Mouse (Mus musculus) heart, postnatal 0 days (tissue): ENCODE data around the gene Col4a1. TPM values are rescaled to one million over a fixed set of nuclear protein-coding genes. Genes with fewer than 3 reads are reported as not detected.

ENCODE experiments used
- ATAC-seq: fragments of 200-750 bp; cut with Nextera tagmentation; 2 replicates; pipeline ENCODE4 v1.8.0; 2017; ENCODE audit warnings: low read depth, moderate number of reproducible peaks, moderate library complexity; ENCODE audit not compliant: insufficient read depth
- DNase-seq: peaks from one replicate; pipeline ENCODE4 v3.0.0-alpha.2; 2016; ENCODE audit warnings: low spot score
- H3K27ac ChIP-seq: fragments of 300-500 bp; sonication (generic); 2 replicates; pipeline ENCODE4 v1.5.1; 2014; ENCODE audit warnings: low read depth, mild to moderate bottlenecking
- H3K27me3 ChIP-seq: fragments of 300-500 bp; sonication (generic); 2 replicates; pipeline ENCODE4 v1.6.1; 2014; ENCODE audit warnings: low read length, mixed read lengths; ENCODE audit not compliant: control insufficient read depth, insufficient read depth
- H3K36me3 ChIP-seq: fragments of 300-500 bp; sonication (generic); replicated peaks from 2 replicates; pipeline ENCODE4 v1.6.1; 2014; ENCODE audit warnings: low read length, mixed read lengths; ENCODE audit not compliant: control insufficient read depth, insufficient read depth
- H3K4me1 ChIP-seq: fragments of 300-500 bp; sonication (generic); 2 replicates; pipeline ENCODE4 v1.6.1; 2014; ENCODE audit warnings: antibody characterized with exemption; ENCODE audit not compliant: control insufficient read depth, insufficient read depth
- H3K4me2 ChIP-seq: fragments of 300-500 bp; sonication (generic); 2 replicates; pipeline ENCODE4 v1.6.1; 2014; ENCODE audit warnings: low read depth, mild to moderate bottlenecking, low read length, moderate library complexity
- H3K4me3 ChIP-seq: fragments of 300-500 bp; sonication (generic); 2 replicates; pipeline ENCODE4 v1.5.1; 2014; ENCODE audit warnings: low read depth, low read length
- H3K9ac ChIP-seq: fragments of 300-500 bp; sonication (generic); replicated peaks from 2 replicates; pipeline ENCODE4 v1.6.1; 2014; ENCODE audit warnings: low read depth, low read length, mixed read lengths
- H3K9me3 ChIP-seq: fragments of 300-500 bp; sonication (generic); replicated peaks from 2 replicates; pipeline ENCODE4 v1.6.1; 2016; ENCODE audit warnings: low read length; ENCODE audit not compliant: control insufficient read depth
- CTCF ChIP-seq: IDR thresholded peaks from 2 replicates; pipeline ENCODE4 v1.5.1; 2016; ENCODE audit warnings: antibody characterized with exemption, control low read depth, low read depth
- EP300 ChIP-seq: IDR thresholded peaks from 2 replicates; pipeline ENCODE4 v1.6.1; 2016; ENCODE audit warnings: antibody characterized with exemption, low read depth
- WGBS: fragments of 180-500 bp; shearing (Covaris S2); extraction: QIAGEN DNeasy Blood & Tissue Kit; methylation state at CpG from one replicate; pipeline ENCODE4 v1.1.7; 2014; 5-methylcytosine and 5-hydroxymethylcytosine counted together
- polyA plus RNA-seq: library from polyadenylated mRNA; unstranded; fragments of >200 nt; fragmentation: Nextera tagmentation; extraction: Ambion mirVana; gene quantifications from 2 replicates; pipeline ENCODE4 v1.2.1, GENCODE M21; 2015
- total RNA-seq: library from RNA; depleted of rRNA; stranded (reverse); fragments of >200 nt; gene quantifications from 2 replicates; pipeline ENCODE4 v1.2.3, GENCODE M21; 2014; ENCODE audit warnings: low replicate concordance

Gene Col4a1
- total and polyA plus RNA-seq, 2 experiments from 2014 or later, result 191 to 921 TPM

- no peak for DNase-seq
- Histone ChIP-seq H3K36me3 (no peaks in the 10 kb centered on the region), H3K4me1 (peaks cover 46% of the 10 kb centered on the region), H3K4me2 (no peak overlapping the region), H3K9me3 (no peaks in the 10 kb centered on the region), H3K27ac (peak overlapping the region; percentile 41), H3K9ac (no peak overlapping the region), H3K4me3 (no peak overlapping the region), H3K27me3 (no peaks in the 10 kb centered on the region)
- 54% methylated on average over 13 of the region's 13 CpGs for WGBS
- TF ChIP-seq EP300 (no peak), CTCF (no peak)
- ATAC-seq, result 0 out of 2 replicates have a peak, but pooled peaks have one; percentile 24
These were observed 55.3 kb downstream of the Col4a1 start for GRCm38 (mm10) chr8:11257079-11258017.

- H3K36me3 ChIP-seq, result no peaks in the 10 kb centered on the region
- DNase-seq, result no peak
- H3K4me2 ChIP-seq, result no peak overlapping the region
- H3K9ac ChIP-seq, result no peak overlapping the region
- peaks cover 46% of the 10 kb centered on the region for H3K4me1 ChIP-seq
- H3K27ac ChIP-seq, result peak overlapping the region; percentile 26; the same call in 1 of the 2 replicates
- H3K9me3 ChIP-seq, result no peaks in the 10 kb centered on the region
- H3K27me3 ChIP-seq, result no peaks in the 10 kb centered on the region
- no peak overlapping the region for H3K4me3 ChIP-seq
- no peak for ATAC-seq
- WGBS, result 73% methylated on average over 7 of the region's 7 CpGs
- TF ChIP-seq CTCF (no peak), EP300 (no peak)
These were observed 56.2 kb downstream of the Col4a1 start for GRCm38 (mm10) chr8:11256405-11256804.

DNA sequence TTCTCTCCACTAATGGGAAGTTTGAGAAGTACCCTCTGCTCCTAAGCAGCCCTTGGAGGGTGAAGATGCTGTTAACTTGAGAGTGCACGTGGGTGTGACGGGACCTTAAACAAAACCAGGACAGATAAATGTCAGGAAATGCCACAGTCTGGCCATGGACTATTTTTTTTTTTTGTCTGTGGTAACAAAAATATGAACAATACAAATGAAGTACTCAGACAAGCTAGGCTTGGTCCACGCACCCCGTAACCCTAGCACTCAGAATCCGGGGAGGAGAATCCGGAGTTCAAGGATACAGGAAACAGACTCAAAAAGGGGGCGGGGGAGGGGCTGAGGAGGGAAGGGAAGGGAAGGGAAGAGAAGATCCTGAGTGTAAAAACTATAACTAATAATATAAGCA, 56.9 kb downstream of the Col4a1 start:
- Histone ChIP-seq H3K9me3 (no peaks in the 10 kb centered on the region), H3K4me1 (peaks cover 41% of the 10 kb centered on the region), H3K36me3 (no peaks in the 10 kb centered on the region), H3K27ac (no peak overlapping the region; the same call in 1 of the 2 replicates), H3K27me3 (no peaks in the 10 kb centered on the region), H3K9ac (no peak overlapping the region), H3K4me3 (no peak overlapping the region), H3K4me2 (no peak overlapping the region)
- no peak for TF ChIP-seq CTCF
- no peak for TF ChIP-seq EP300
- ATAC-seq (no peak), DNase-seq (no peak)
- 74% methylated on average over 7 of the region's 7 CpGs for WGBS

DNA sequence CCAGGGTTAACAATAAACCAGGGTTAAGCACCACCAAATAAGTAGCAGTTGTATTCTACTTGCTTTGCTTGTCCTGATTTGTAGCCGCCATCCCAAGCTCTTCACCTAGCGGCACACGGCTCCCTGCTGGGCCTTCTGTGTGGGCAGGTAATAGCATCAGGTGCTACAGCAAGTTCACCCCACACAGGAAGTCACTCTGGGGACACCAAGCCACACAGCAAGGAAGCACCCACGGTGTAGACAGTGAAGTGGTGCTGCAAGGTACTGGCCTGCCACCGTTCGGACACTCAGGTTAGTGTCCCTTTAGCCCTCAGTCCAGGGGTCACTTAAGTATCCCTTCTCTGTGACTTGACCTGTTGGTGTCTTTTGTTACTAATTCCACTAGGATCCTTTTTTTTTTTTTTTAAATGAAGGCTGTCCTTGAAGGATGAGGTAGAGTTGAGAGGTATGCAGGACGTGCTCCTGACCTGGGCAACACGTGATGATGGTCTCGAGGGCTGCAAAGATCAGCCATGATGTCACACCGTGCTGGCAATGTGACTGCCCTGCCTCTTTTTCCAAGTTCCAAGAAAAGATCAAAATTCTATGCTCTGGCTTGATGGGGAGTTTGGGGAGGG, 57.6 kb downstream of the Col4a1 start:
- Histone ChIP-seq H3K27me3 (no peaks in the 10 kb centered on the region), H3K9ac (no peak overlapping the region), H3K27ac (no peak overlapping the region), H3K4me3 (no peak overlapping the region), H3K4me2 (no peak overlapping the region), H3K4me1 (peaks cover 40% of the 10 kb centered on the region), H3K9me3 (no peaks in the 10 kb centered on the region), H3K36me3 (no peaks in the 10 kb centered on the region)
- no peak for TF ChIP-seq CTCF
- no peak for TF ChIP-seq EP300
- no peak for ATAC-seq
- DNase-seq, result no peak
- whole genome bisulfite sequencing, result 72% methylated on average over 10 of the region's 10 CpGs

DNA sequence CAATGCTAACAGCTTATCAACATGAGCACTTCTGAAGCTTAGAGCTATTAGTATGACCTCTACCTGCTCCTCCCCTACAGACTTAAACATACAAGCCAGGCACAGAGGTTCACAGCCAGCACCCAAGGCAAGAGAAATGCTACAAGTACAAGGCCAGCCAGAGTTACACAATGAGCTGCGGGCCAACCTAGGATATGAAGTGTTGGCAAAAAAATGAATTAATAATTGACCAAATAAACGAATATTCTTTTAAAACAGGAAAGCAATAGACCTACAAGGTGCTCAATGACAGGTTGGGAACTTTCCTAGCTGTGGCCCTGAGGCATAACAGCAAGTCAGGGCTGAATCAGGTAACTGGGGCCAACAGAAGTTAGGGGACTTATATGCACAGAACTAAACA, 58.1 kb downstream of the Col4a1 start:
- Histone ChIP-seq H3K4me2 (no peak overlapping the region), H3K9me3 (no peaks in the 10 kb centered on the region), H3K4me1 (peaks cover 40% of the 10 kb centered on the region), H3K36me3 (no peaks in the 10 kb centered on the region), H3K27ac (no peak overlapping the region), H3K4me3 (no peak overlapping the region), H3K9ac (no peak overlapping the region), H3K27me3 (no peaks in the 10 kb centered on the region)
- WGBS, result 63% methylated on average over 2 of the region's 2 CpGs
- DNase-seq (no peak), ATAC-seq (no peak)
- TF ChIP-seq CTCF (no peak), EP300 (no peak)
